Mouse (Mus musculus) T-helper 2 cell (primary cell): ENCODE data around the gene F2rl1.

Experiments used
- in situ Hi-C: fragments of 300-600 bp; cut with MboI, MseI; formaldehyde crosslinking; loops from one replicate; pipeline ENCODE4 v1.15.1; 2025; ENCODE audit warnings: high pct_unique_total_duplicates

F2rl1 gene

GRCm38 (mm10) chr13:95534131-95534561 lies 9.1 kb upstream of the F2rl1 start:
- in situ Hi-C loops: loop anchor here (10.0 kb wide), 1 partner anchor 421 kb away; no protein-coding TSS in a partner anchor

DNA sequence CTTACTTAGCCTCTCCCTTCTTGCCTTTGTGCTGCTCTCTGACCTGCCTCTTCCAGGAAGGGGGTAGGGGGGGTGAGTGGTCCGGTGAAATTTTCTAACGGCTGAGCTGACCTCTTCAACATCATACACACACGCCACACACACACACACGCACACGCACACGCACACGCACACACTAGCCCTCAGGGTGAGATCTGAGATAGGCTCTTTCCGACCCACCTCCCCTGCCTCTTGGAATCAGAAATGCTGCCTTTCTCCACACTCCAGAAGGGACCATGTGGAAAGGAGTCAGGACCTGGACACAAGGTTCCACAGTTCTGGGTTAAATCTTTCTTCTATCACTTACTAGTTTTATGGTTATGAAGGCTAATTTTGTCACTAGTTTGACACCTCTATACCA lies 8.6 kb upstream of the F2rl1 start:
- in situ Hi-C loops: loop anchor here (10.0 kb wide), 1 partner anchor 421 kb away; no protein-coding TSS in a partner anchor

- in situ Hi-C loops: loop anchor here (10.0 kb wide), 1 partner anchor 422 kb away; no protein-coding TSS in a partner anchor
Observed at GRCm38 (mm10) chr13:95533121-95533520, 8.1 kb upstream of the F2rl1 start.

DNA sequence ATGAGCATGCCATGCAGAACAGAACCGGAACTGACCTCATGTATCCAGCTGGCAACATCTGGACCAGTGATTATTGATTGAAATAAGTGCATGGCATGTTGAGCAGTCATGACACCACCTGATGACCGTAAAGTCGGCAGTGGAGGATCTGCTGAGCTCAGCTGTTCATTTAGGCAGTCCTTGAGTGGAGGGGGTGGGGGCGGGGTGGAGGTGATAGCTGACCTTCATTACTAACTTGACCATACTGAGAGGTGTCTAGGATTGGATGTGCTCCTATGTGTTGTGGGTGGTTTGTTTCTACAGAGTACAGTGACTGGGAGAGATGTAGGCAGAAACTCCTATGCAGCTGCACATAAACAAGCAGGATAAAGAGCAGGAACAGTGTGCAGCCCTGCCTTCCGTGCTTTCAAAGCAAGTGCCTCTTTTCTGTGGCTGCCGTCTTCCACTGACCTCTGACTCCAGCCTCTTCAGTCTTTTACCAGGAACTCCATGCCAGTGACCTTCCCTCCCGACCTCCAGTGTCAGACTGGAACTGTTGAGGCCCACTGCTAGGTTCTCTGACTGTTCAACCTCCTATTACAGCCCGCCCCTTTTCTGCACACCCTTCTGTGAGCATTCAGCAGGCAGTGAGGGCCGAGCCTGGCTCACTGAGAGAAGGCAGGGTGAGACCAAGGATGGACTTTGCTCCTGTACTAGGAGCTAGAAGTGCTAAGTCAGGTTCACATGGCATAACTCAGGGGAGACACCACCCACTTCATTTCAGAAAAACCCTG lies 6.4 kb upstream of the F2rl1 start:
- in situ Hi-C loops: loop anchor here (10.0 kb wide), 1 partner anchor 423 kb away; no protein-coding TSS in a partner anchor

DNA sequence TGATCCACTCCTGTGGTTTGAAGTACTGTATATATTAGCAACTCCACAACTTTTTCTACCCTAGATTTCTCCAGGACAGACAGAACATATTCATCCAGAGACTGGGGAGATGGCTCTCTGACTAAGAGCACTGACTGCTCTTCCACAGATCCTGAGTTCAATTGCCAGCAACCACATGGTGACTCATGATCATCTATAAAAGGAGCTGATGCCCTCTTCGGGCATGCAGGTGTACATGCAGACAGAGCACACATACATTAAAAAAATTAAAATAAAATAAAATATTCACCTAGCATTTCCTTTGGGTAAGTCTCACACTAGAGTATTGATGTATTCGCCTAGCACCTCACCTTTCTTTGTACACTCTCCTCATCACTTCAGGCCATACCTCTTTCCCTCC lies 4.2 kb upstream of the F2rl1 start:
- in situ Hi-C loops: no loop called here

DNA sequence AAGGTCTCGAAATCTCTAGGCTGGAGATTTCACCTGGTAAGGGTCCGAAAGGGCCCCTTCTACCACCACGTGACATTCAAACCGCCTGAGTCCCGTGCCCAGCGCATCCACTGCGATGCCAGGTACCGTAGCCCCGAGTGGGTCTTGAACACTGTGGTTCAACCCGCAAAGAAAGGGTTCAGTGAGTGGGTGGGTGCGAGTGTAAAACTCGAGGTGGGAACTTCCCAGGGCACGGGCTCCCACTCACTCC lies 678 bp downstream of the F2rl1 start:
- in situ Hi-C loops: no loop called here

- in situ Hi-C loops: no loop called here
Observed at GRCm38 (mm10) chr13:95523659-95524423, 1.2 kb downstream of the F2rl1 start.

DNA sequence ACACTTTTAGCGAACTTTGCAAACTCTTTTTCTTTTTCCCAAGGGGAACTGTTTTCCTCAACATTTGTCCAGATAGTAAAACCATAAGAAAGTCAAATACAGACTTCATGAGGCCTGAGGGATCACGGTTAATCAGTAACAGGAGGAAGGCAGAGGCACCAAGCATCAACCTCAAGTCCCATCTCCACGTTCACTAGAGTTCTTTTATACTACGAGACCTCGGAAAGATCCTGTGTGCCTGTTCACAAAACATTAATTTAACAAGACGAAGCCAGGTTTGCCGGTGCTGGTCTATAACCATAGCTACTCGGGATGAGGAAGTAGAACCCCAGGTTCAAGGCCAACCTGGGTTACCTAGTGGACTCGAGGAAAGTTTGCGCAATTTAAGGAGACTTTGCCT lies 2.9 kb downstream of the F2rl1 start:
- in situ Hi-C loops: no loop called here

DNA sequence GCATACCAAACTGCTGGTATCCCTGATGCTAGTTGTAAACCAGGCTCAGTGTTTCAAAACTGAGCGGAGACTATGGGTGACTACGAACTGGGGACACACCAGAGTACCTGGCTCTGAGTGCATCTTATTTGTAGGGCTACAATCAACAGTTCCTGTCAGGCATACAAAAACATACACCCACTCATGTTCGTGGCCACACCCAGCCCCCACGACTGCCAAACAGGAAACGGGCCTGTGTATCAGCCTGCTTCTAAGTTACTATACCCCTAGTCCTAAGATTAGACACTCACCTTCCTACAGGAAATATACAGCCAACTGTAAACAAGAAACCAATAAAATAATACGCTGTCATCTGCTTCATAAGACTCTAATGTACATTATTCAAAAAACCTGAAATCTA lies 4.0 kb downstream of the F2rl1 start:
- in situ Hi-C loops: no loop called here

- in situ Hi-C loops: no loop called here
Observed at GRCm38 (mm10) chr13:95514756-95515155, 10.3 kb downstream of the F2rl1 start.

- in situ Hi-C loops: no loop called here
Observed at GRCm38 (mm10) chr13:95510054-95510453, 15.0 kb downstream of the F2rl1 start.

GRCm38 (mm10) chr13:95503279-95503917 lies 21.6 kb downstream of the F2rl1 start:
- in situ Hi-C loops: no loop called here

GRCm38 (mm10) chr13:95496601-95497000 lies 28.4 kb downstream of the F2rl1 start:
- in situ Hi-C loops: loop anchor here (25.0 kb wide), 1 partner anchor 459 kb away; no protein-coding TSS in a partner anchor

DNA sequence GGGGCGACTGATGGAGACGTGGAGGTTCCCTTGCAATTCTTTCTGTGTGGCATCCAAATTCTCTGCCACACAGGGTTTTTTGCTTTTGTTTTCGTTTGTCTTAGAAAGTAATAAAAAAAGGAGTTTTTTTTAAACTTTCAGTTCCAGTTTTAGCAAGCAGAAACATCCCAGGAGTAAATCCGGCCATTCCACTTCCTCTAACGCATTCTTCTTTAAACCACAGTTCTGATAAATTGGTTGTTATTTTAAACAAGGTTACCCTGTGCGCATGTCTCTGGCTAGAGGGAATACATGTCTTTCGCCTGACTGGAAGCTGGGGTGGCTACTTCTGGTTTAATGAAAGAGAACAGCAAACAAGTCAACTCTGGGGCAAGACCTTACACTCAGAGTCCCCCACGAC lies 30.2 kb downstream of the F2rl1 start:
- in situ Hi-C loops: loop anchor here (25.0 kb wide), 1 partner anchor 458 kb away; no protein-coding TSS in a partner anchor

- in situ Hi-C loops: loop anchor here (25.0 kb wide), 1 partner anchor 456 kb away; no protein-coding TSS in a partner anchor
Observed at GRCm38 (mm10) chr13:95493296-95493695, 31.7 kb downstream of the F2rl1 start.

- in situ Hi-C loops: loop anchor here (25.0 kb wide), 1 partner anchor 454 kb away; no protein-coding TSS in a partner anchor
Observed at GRCm38 (mm10) chr13:95491327-95491726, 33.7 kb downstream of the F2rl1 start.

DNA sequence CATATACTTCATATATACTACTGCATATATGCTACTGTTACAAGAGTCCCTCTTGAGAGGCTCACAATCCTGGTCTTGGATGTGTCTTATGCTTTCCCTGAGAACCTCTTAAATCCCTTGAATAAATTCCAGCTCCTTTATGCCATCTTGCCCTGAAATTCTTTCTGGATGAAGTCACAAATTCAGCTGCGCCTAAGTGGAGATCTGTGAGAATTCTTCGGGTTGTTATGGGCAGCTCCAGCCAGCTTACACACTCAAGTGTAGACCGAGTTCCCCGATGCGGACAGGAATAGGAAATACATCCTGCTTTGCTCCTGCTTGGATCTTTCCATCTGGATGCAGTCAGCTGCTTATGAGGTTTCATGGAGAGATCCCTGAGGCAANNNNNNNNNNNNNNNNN lies 40.4 kb downstream of the F2rl1 start:
- in situ Hi-C loops: loop anchor here (25.0 kb wide), 1 partner anchor 447 kb away; no protein-coding TSS in a partner anchor

GRCm38 (mm10) chr13:95481428-95481827 lies 43.6 kb downstream of the F2rl1 start:
- in situ Hi-C loops: loop anchor here (25.0 kb wide), 1 partner anchor 444 kb away; no protein-coding TSS in a partner anchor

DNA sequence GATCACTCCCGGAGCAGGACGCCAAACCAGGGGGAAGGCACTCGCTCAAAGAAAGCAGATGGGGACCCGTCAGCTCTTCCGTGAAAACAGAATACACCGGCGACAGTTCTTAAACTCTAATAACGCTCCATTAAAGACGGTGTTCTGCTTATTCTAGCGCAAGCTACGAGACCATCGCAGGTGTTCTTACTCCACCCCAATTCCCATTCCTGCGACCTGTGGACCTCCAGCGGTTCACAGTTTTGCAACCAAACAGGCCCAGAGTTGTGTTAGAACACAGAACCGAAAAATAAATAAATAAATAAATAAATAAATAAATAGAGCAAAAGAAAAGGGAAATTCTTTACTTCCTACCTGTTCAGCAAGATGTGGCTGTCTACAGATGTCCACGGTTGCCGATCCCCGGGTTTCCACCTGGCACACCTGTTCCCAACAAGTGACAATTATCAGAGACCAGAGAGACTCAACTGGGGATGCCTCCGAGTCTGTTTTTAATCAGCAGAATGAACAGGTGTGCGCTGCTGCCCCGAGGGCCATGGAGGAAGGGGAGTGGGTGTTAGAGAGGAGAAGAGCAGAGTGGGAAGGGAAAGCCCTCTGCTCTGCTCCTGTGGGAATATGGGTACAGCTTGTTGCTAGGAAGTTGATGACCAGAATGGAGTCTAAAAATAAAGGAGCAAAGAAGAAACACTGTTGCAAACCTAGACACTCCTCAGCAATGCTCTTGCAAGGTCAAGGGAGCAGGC lies 46.2 kb downstream of the F2rl1 start, which contains the start of gene S100z:
Gene S100z (minus strand): TSS at position 51 of the 743 bp plus-strand sequence.
- in situ Hi-C loops: loop anchor here (5.0 to 25.0 kb wide), 2 partner anchors 92 to 442 kb away; no protein-coding TSS in a partner anchor

GRCm38 (mm10) chr13:95477173-95477572 lies 47.9 kb downstream of the F2rl1 start:
- in situ Hi-C loops: loop anchor here (5.0 to 25.0 kb wide), 2 partner anchors 90 to 440 kb away; no protein-coding TSS in a partner anchor

DNA sequence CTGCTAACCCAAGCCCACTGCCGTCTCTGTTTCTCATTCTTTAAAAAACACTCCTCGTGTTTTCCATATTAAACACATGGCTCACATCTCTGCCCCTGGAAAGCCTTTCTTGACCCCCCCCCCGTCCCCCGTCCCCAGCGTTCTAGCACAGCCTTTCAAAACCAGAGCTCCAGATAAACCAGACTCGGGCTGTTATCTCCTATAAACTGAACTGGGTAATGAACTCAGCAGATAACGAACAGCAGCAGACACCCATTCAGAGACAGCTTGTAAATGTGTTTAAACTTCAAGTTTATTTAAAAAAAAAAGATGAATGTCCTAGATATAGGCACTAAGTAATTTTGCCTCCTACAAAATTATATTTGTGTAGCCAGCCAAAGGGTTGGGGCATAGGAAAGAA lies 49.9 kb downstream of the F2rl1 start:
- in situ Hi-C loops: loop anchor here (5.0 to 25.0 kb wide), 2 partner anchors 88 to 438 kb away; no protein-coding TSS in a partner anchor
